Mouse (Mus musculus) cerebellum, postnatal 25 days (tissue): ENCODE measurements at regions not wholly inside any gene's neighbourhood (a gene's known extent, or its start where the extent isn't known, plus 50 kb on each side); places are given as distances from the start of the nearest gene placed in this dataset.

Experiments
- DNase-seq, 2 experiments: peaks; one replicate each; pipeline ENCODE4 v3.0.0; 2021; ENCODE audit warnings: mixed read lengths in 2 of 2

- no peak for DNase-seq
Observed at GRCm38 (mm10) chr14:95082877-95083276, 798.2 kb upstream of the 4921530L21Rik start.

- DNase-seq: peak; percentile 8 to 22
Observed at GRCm38 (mm10) chr14:95091691-95092395, 789.2 kb upstream of the 4921530L21Rik start.

GRCm38 (mm10) chr14:95113863-95114262, 767.2 kb upstream of the 4921530L21Rik start:
- no peak for DNase-seq
